In genomic region chr2:30413038-30413973, GRCm38 (mm10) we compare ENCODE assay signal across 9 mouse cellular contexts. TPM values are rescaled to one million over a fixed set of nuclear protein-coding genes. Genes with fewer than 3 reads are reported as not detected.
DNase-seq lines count a peak whose midpoint lies in the region; ATAC-seq and TF ChIP-seq lines count a peak whose summit lies in the region.
"Had no signal": no experiment of that assay in that cellular context is flagged by ENCODE, and none has a peak within 500 bp of the region (broad histone marks: within the 10 kb centered on the region; RNA-seq: fewer than 3 reads in every experiment).

No protein-coding gene starts in this region.

- peaks cover 5% of the 10 kb centered on the region for H3K4me1 ChIP-seq in midbrain, postnatal 0 days (ENCODE audit: insufficient read depth, low read length)

- no peak for ATAC-seq in midbrain, postnatal 0 days (ENCODE audit: low FRiP score)

- H3K4me2 ChIP-seq in midbrain, postnatal 0 days (ENCODE audit: low read depth, low read length, poor library complexity, severe bottlenecking), result peak overlapping the region; percentile 64

- WGBS in midbrain, postnatal 0 days, result 75% methylated on average over 14 of the region's 16 CpGs

- peak; percentile 50 to 51 for DNase-seq in cerebellum, adult 18-20 months
- no peak for DNase-seq in cerebellum, postnatal 4 days (ENCODE audit: low spot score in 2 of 2)
- peak; percentile 54 to 60 for DNase-seq in layer of hippocampus, adult 18-20 months (ENCODE audit: low spot score in 2 of 2)
- no peak for DNase-seq in layer of hippocampus, adult 8-10 months (ENCODE audit: low spot score in 2 of 2)
- DNase-seq in heart, postnatal 4 days, result peak; percentile 49
- no peak for DNase-seq in midbrain, postnatal 0 days (ENCODE audit: low spot score)
- DNase-seq in urinary bladder, adult 2 months (ENCODE audit: low spot score), result no peak
- DNase-seq in gastrocnemius, adult 8-10 months (ENCODE audit: low spot score in 2 of 2), result no peak
- DNase-seq: gastrocnemius, postnatal 36 days had no signal

- no peaks in the 10 kb centered on the region for H3K27me3 ChIP-seq in midbrain, postnatal 0 days (ENCODE audit: insufficient read depth, low read length)

- peaks cover 33% of the 10 kb centered on the region for H3K36me3 ChIP-seq in midbrain, postnatal 0 days (ENCODE audit: insufficient read depth, low read length)

- H3K27ac ChIP-seq in midbrain, postnatal 0 days (ENCODE audit: low read depth, low read length), result no peak overlapping the region

- H3K4me3 ChIP-seq in midbrain, postnatal 0 days (ENCODE audit: low read depth, low read length), result no peak overlapping the region

- H3K9me3 ChIP-seq in midbrain, postnatal 0 days (ENCODE audit: low read length), result no peaks in the 10 kb centered on the region

- no peak for TF ChIP-seq CTCF in midbrain, postnatal 0 days (IDR thresholded peaks at IDR 0.05)

- H3K9ac ChIP-seq in midbrain, postnatal 0 days (replicated peaks; ENCODE audit: low read length, poor library complexity, severe bottlenecking), result 0 out of 2 replicates have a peak overlapping the region, but pooled peaks have one; percentile 24

RNA-seq across cellular contexts. Expression of gene Crat, which starts 2.3 kb away (rescaled TPM):
- total RNA-seq in layer of hippocampus, adult 18-20 months (2021), result 10 to 100 TPM; 45.9 to 55.6 TPM
- total RNA-seq in layer of hippocampus, adult 8-10 months (2022), result 10 to 100 TPM; 48.9 to 59.3 (median 50.7) TPM
- total RNA-seq in heart, postnatal 4 days (2021), result 100 to 1,000 TPM; 379 to 401 TPM
- 32.6 and 38.0 TPM in 2 replicates for total RNA-seq in midbrain, postnatal 0 days (2014; rRNA removed)
- 24.9 and 27.4 TPM in 2 replicates for polyA plus RNA-seq in midbrain, postnatal 0 days (2015; fragmentation: Nextera tagmentation; extraction: Ambion mirVana)
- polyA plus RNA-seq in urinary bladder, adult 2 months (2012; rRNA removed), result 27.3 and 38.1 TPM in 2 replicates
- total RNA-seq in gastrocnemius, adult 8-10 months (2022), result 100 to 1,000 TPM; 355 to 420 (median 382) TPM

RNA-seq across cellular contexts. Expression of gene Ptpa, which starts 2.5 kb away (rescaled TPM):
- total RNA-seq in layer of hippocampus, adult 18-20 months (2021), result 100 to 1,000 TPM; 170 to 176 TPM
- total RNA-seq in layer of hippocampus, adult 8-10 months (2022), result 100 to 1,000 TPM; 165 to 175 (median 173) TPM
- 100 to 1,000 TPM; 139 TPM for total RNA-seq in heart, postnatal 4 days (2021)
- total RNA-seq in midbrain, postnatal 0 days (2014; rRNA removed), result 139 and 147 TPM in 2 replicates
- 138 and 141 TPM in 2 replicates for polyA plus RNA-seq in midbrain, postnatal 0 days (2015; fragmentation: Nextera tagmentation; extraction: Ambion mirVana)
- 90.0 and 93.9 TPM in 2 replicates for polyA plus RNA-seq in urinary bladder, adult 2 months (2012; rRNA removed)
- total RNA-seq in gastrocnemius, adult 8-10 months (2022), result 10 to 100 TPM; 55.6 to 70.0 (median 63.9) TPM

RNA-seq across cellular contexts. Expression of gene Dolpp1, which starts 21.3 kb away (rescaled TPM):
- 10 to 100 TPM; 21.9 to 26.3 TPM for total RNA-seq in layer of hippocampus, adult 18-20 months (2021)
- 10 to 100 TPM; 23.2 to 30.7 (median 25.1) TPM for total RNA-seq in layer of hippocampus, adult 8-10 months (2022)
- 10 to 100 TPM; 14.2 to 14.6 TPM for total RNA-seq in heart, postnatal 4 days (2021)
- 96.2 and 103 TPM in 2 replicates for total RNA-seq in midbrain, postnatal 0 days (2014; rRNA removed)
- 56.6 and 59.7 TPM in 2 replicates for polyA plus RNA-seq in midbrain, postnatal 0 days (2015; fragmentation: Nextera tagmentation; extraction: Ambion mirVana)
- polyA plus RNA-seq in urinary bladder, adult 2 months (2012; rRNA removed), result 18.9 and 27.3 TPM in 2 replicates
- total RNA-seq in gastrocnemius, adult 8-10 months (2022), result 1 to 10 TPM; 3.9 to 4.5 (median 4.1) TPM

RNA-seq across cellular contexts. Expression of gene Miga2, which starts 49.3 kb away (rescaled TPM):
- 100 to 1,000 TPM; 105 to 111 TPM for total RNA-seq in layer of hippocampus, adult 18-20 months (2021)
- total RNA-seq in layer of hippocampus, adult 8-10 months (2022), result 100 to 1,000 TPM; 104 to 146 (median 121) TPM
- total RNA-seq in heart, postnatal 4 days (2021), result 10 to 100 TPM; 52.4 to 63.5 TPM
- 64.2 and 72.3 TPM in 2 replicates for total RNA-seq in midbrain, postnatal 0 days (2014; rRNA removed)
- 28.7 and 34.8 TPM in 2 replicates for polyA plus RNA-seq in midbrain, postnatal 0 days (2015; fragmentation: Nextera tagmentation; extraction: Ambion mirVana)
- polyA plus RNA-seq in urinary bladder, adult 2 months (2012; rRNA removed), result 32.6 and 34.4 TPM in 2 replicates
- total RNA-seq in gastrocnemius, adult 8-10 months (2022), result 10 to 100 TPM; 13.2 to 29.8 (median 17.4) TPM

RNA-seq across cellular contexts. Expression of gene Sh3glb2, which starts 54.2 kb away (rescaled TPM):
- total RNA-seq in layer of hippocampus, adult 18-20 months (2021), result 100 to 1,000 TPM; 274 to 286 TPM
- total RNA-seq in layer of hippocampus, adult 8-10 months (2022), result 100 to 1,000 TPM; 230 to 295 (median 278) TPM
- total RNA-seq in heart, postnatal 4 days (2021), result 10 to 100 TPM; 72.7 to 73.7 TPM
- 375 and 403 TPM in 2 replicates for total RNA-seq in midbrain, postnatal 0 days (2014; rRNA removed)
- 185 and 199 TPM in 2 replicates for polyA plus RNA-seq in midbrain, postnatal 0 days (2015; fragmentation: Nextera tagmentation; extraction: Ambion mirVana)
- polyA plus RNA-seq in urinary bladder, adult 2 months (2012; rRNA removed), result 191 and 259 TPM in 2 replicates
- total RNA-seq in gastrocnemius, adult 8-10 months (2022), result 10 to 100 TPM; 15.3 to 18.5 (median 16.8) TPM

Comparison
In these comparisons a context has a peak if more than half of its experiments do, and no peak if none do; other contexts are left out.
1. DNase-seq: peak in cerebellum, adult 18-20 months (2 of 2), layer of hippocampus, adult 18-20 months (2 of 2) and heart, postnatal 4 days (single experiment); none in cerebellum, postnatal 4 days (0 of 2), layer of hippocampus, adult 8-10 months (0 of 2), midbrain, postnatal 0 days (single experiment), urinary bladder, adult 2 months (single experiment) and gastrocnemius, adult 8-10 months (0 of 2).